Mouse (Mus musculus) cerebellum, adult 2 months (tissue): ENCODE results near the gene Zfp329. TPM values are rescaled to one million over a fixed set of nuclear protein-coding genes. Genes with fewer than 3 reads are reported as not detected.

Source experiments
- DNase-seq, 2 experiments: peaks; one replicate each; pipeline ENCODE4 v3.0.0; 2021
- H3K27ac ChIP-seq: fragments of 200-500 bp; 2 replicates; pipeline ENCODE4 v1.5.1; 2012; ENCODE audit warnings: low read length, control low read depth, inconsistent platforms; ENCODE audit not compliant: insufficient read depth
- H3K27me3 ChIP-seq: fragments of 200-500 bp; 2 replicates; pipeline ENCODE4 v1.6.1; 2012; ENCODE audit warnings: inconsistent platforms, mild to moderate bottlenecking, low read length, moderate library complexity; ENCODE audit not compliant: control insufficient read depth, insufficient read depth
- H3K4me1 ChIP-seq: fragments of 200-500 bp; 2 replicates; pipeline ENCODE4 v1.6.1; 2011; ENCODE audit warnings: low read length; ENCODE audit not compliant: control insufficient read depth, insufficient read depth
- H3K4me3 ChIP-seq: fragments of 200-500 bp; replicated peaks from 2 replicates; pipeline ENCODE3; 2011; ENCODE audit warnings: mild to moderate bottlenecking, low read depth, low read length, control low read depth; ENCODE audit not compliant: insufficient read depth
- CTCF ChIP-seq: fragments of 200-500 bp; IDR thresholded peaks from 2 replicates; pipeline ENCODE4 v1.5.1; 2011; ENCODE audit warnings: low read depth, mild to moderate bottlenecking, control low read depth, low read length, moderate library complexity, borderline replicate concordance; ENCODE audit not compliant: insufficient read depth
- POLR2A ChIP-seq: fragments of 200-500 bp; IDR thresholded peaks from 2 replicates; pipeline ENCODE4 v1.6.1; 2011; ENCODE audit warnings: low read length, control low read depth, borderline replicate concordance; ENCODE audit not compliant: insufficient read depth
- WGBS: fragments of 180-500 bp; shearing (Covaris S2); methylation state at CpG from one replicate; pipeline ENCODE4 v1.1.7; 2018; 5-methylcytosine and 5-hydroxymethylcytosine counted together
- polyA plus RNA-seq: library from polyadenylated mRNA; depleted of rRNA; stranded (reverse); fragments of >200 nt; gene quantifications from 2 replicates; pipeline ENCODE4 v1.2.3, GENCODE M21; 2012; rRNA removed

Zfp329 gene
- polyA plus RNA-seq, 1 experiment = 16.7 TPM

DNA sequence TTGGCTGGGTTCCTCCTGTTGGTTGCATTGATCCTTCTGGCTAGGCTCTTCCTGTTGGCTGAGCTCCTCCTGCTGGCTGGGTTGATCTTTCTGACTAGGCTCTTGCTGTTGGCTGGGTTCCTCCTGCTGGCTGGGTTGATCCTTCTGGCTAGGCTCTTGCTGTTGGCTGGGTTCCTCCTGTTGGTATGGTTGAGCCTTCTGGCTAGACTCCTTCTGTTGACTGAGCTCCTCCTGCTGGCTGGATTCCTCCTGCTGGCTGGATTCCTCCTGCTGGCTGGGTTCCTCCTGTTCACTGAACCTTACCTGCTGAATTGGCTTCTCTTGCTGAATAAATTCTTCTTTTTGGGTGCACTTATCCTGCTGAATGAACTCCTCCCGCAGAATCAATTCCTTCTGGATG, 44.1 kb downstream of the Zfp329 start:
- peak; percentile 98 for DNase-seq
- WGBS = 3% methylated on average over 1 of the region's 1 CpGs
- Histone ChIP-seq H3K27ac (peak overlapping the region; percentile 82), H3K27me3 (no peaks in the 10 kb centered on the region), H3K4me1 (peaks cover 12% of the 10 kb centered on the region), H3K4me3 (no peak overlapping the region)
- peak; percentile 49; the same call in 1 of the 2 replicates for TF ChIP-seq CTCF
- TF ChIP-seq POLR2A = no peak

DNA sequence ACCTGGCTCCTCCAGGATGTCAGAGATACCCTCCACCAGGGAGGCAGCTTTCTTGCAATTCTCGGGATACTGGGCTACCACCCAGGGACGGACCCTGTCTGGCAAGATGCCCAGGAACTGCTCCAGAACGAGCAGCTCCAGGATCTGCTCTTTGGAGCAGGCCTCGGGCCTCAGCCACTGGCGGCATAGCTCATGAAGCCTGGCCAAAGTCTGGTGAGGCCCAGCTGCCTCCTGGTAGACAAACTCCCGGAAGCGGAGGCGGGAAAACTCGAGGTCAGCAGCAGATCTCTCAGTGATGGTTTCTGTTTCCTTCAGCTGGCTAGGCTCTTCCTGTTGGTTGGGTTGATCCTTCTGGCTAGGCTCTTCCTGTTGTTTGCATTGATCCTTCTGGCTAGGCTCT, 44.5 kb downstream of the Zfp329 start:
- no peak for TF ChIP-seq CTCF
- no peak for TF ChIP-seq POLR2A
- H3K27me3 ChIP-seq = no peaks in the 10 kb centered on the region
- no peak overlapping the region for H3K4me3 ChIP-seq
- H3K27ac ChIP-seq = peak overlapping the region; percentile 82
- peaks cover 12% of the 10 kb centered on the region for H3K4me1 ChIP-seq
- DNase-seq = peak; percentile 62 to 73
- WGBS = 14% methylated on average over 9 of the region's 9 CpGs

Other genes with a start within 250 kb of the Zfp329 start
- gene Vmn2r53, start 210.1 kb downstream of the Zfp329 start, polyA plus RNA-seq = under 0.01 and 0.02 TPM in 2 replicates
- not detected in 2 replicates for gene Vmn2r54, start 178.5 kb downstream of the Zfp329 start, polyA plus RNA-seq
- not detected in 2 replicates for gene Vmn2r55, start 133.9 kb downstream of the Zfp329 start, polyA plus RNA-seq
- gene Vmn2r56, start 83.9 kb downstream of the Zfp329 start, polyA plus RNA-seq = 0.02 TPM in 2 replicates
- 10.8 and 11.2 TPM in 2 replicates for gene Zscan18, start 15.2 kb downstream of the Zfp329 start, polyA plus RNA-seq
- gene Zfp110, start 15.9 kb upstream of the Zfp329 start, polyA plus RNA-seq = 12.6 and 13.5 TPM in 2 replicates
- 5.6 and 6.1 TPM in 2 replicates for gene Zfp128, start 62.3 kb upstream of the Zfp329 start, polyA plus RNA-seq
- gene Zscan22, start 79.0 kb upstream of the Zfp329 start, polyA plus RNA-seq = 13.1 and 14.0 TPM in 2 replicates
- 670 and 700 TPM in 2 replicates for gene Rps5, start 103.4 kb upstream of the Zfp329 start, polyA plus RNA-seq
- 2.6 and 3.5 TPM in 2 replicates for gene Rnf225, start 108.6 kb upstream of the Zfp329 start, polyA plus RNA-seq
- 5.8 and 6.2 TPM in 2 replicates for gene Zfp324, start 147.0 kb upstream of the Zfp329 start, polyA plus RNA-seq
- gene Zfp446, start 159.0 kb upstream of the Zfp329 start, polyA plus RNA-seq = 13.8 and 16.0 TPM in 2 replicates
- 1.7 and 2.1 TPM in 2 replicates for gene Slc27a5, start 179.3 kb upstream of the Zfp329 start, polyA plus RNA-seq
- 250 and 266 TPM in 2 replicates for gene Trim28, start 180.3 kb upstream of the Zfp329 start, polyA plus RNA-seq
- 31.9 and 33.5 TPM in 2 replicates for gene Zbtb45, start 191.2 kb upstream of the Zfp329 start, polyA plus RNA-seq
- 258 and 264 TPM in 2 replicates for gene Chmp2a, start 215.9 kb upstream of the Zfp329 start, polyA plus RNA-seq
- gene Ube2m, start 219.4 kb upstream of the Zfp329 start, polyA plus RNA-seq = 376 and 405 TPM in 2 replicates
- 4.6 TPM in 2 replicates for gene Mzf1, start 235.9 kb upstream of the Zfp329 start, polyA plus RNA-seq